Mouse (Mus musculus): ENCODE data around the gene Olfr867. TPM values are rescaled to one million over a fixed set of nuclear protein-coding genes. Genes with fewer than 3 reads are reported as not detected.

Gene Olfr867
- polyA plus RNA-seq (2016; fragmentation: Nextera tagmentation; extraction: Ambion mirVana), result not detected in 2 replicates

DNA sequence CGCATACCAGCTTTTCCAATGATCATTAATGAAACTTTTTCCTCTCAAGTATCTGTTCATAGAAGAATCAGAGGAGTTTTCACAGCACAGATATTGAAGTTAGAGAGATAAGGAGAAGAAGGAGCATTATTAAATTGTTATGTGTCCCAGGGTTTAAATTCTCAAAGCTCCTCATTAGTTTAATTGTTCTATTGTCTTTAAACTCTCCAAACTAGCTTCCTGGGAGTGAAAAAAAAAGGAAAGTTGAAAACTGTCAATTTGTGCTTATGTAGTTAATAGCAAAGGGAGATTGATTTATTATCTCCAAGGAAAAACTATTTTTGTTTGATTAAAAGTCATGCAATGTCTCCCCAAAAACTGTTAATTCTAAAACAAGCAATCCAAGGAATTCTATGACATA is at the start of gene Olfr867:
Olfr867 (minus strand) TSS at position 101 of the 400 bp plus-strand sequence.
- WGBS, result 84% methylated on average over 1 of the region's 1 CpGs
- no peak for DNase-seq (ENCODE audit: extremely low spot score, low spot score)
- Histone ChIP-seq H3K4me1 (no peaks in the 10 kb centered on the region), H3K36me3 (replicated peaks) (no peaks in the 10 kb centered on the region), H3K4me3 (no peak within 1 kb of the TSS), H3K9me3 (peaks cover 27% of the 10 kb centered on the region), H3K27ac (no peak within 1 kb of the TSS), H3K27me3 (ENCODE audit: poor library complexity, severe bottlenecking) (no peaks in the 10 kb centered on the region)

DNA sequence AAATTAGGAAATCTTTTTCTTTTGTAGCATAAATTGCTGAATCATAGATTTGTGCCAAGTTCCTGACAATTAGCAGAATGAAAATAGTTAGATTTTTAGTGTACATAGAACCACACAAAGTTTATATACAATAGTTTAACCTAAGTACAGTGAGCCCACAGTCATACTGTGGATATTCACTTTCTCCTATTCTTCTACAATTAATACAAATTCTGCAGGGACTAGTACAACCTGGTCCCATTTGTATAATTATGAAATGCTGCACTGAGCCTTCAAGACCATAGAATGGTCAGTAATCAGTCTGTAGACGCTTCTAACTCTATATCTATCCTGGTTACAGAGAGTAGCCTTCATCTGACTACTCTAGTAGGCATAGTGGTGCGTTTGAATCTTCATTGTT is 41.0 kb upstream of the Olfr867 start, which contains the start of gene Olfr868:
Olfr868 (plus strand) TSS at position 301 of the 400 bp plus-strand sequence.
- 50% methylated on average over 2 of the region's 2 CpGs for WGBS
- H3K9me3 ChIP-seq, result peaks cover 31% of the 10 kb centered on the region

DNA sequence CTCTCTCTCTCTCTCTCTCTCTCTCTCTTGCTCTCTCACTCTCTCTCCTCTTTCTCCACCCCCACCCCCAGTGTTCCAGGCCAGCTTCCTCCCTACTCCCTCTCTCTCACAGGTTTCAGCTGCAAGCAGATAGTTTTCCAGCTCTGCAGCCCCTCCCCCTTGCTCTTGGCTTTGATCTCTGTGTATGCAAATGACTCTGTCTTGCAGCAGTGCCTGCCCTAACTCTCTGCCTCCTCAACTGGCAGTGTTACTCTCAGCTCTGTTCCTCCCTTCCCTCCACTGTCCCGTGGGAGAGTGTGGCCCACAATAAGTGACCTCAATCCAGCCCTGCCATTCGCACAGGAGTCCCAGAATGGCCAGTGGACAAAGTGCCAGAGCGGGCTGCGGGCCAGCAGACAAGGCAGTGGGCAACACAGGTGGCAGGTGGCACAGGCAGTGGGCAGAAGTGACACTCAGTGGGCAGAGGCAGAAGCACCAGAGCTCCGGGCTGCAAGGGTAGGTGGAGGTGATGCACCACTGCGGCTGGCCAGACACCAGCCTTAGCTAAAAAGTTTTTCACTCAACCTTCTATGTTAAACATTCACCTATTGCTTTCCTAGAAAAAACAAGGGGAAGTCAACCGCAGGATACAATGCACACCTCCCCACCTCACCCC is 16.3 kb upstream of the Olfr867 start:
- DNase-seq (ENCODE audit: extremely low spot score, low spot score), result no peak
- H3K27ac ChIP-seq, result no peak overlapping the region
- H3K4me3 ChIP-seq, result no peak overlapping the region
- 72% methylated on average over 7 of the region's 7 CpGs for WGBS
- H3K36me3 ChIP-seq (replicated peaks), result no peaks in the 10 kb centered on the region
- no peaks in the 10 kb centered on the region for H3K4me1 ChIP-seq
- peaks cover 77% of the 10 kb centered on the region for H3K9me3 ChIP-seq
- no peaks in the 10 kb centered on the region for H3K27me3 ChIP-seq (ENCODE audit: poor library complexity, severe bottlenecking)

More for the DNA sequence above, 41.0 kb upstream of the Olfr867 start, which contains the start of gene Olfr868:
- H3K27ac ChIP-seq, result no peak within 1 kb of the TSS
- no peak for DNase-seq (ENCODE audit: extremely low spot score, low spot score)
- H3K27me3 ChIP-seq (ENCODE audit: poor library complexity, severe bottlenecking), result no peaks in the 10 kb centered on the region
- no peaks in the 10 kb centered on the region for H3K36me3 ChIP-seq (replicated peaks)
- no peaks in the 10 kb centered on the region for H3K4me1 ChIP-seq
- H3K4me3 ChIP-seq, result no peak within 1 kb of the TSS

DNA sequence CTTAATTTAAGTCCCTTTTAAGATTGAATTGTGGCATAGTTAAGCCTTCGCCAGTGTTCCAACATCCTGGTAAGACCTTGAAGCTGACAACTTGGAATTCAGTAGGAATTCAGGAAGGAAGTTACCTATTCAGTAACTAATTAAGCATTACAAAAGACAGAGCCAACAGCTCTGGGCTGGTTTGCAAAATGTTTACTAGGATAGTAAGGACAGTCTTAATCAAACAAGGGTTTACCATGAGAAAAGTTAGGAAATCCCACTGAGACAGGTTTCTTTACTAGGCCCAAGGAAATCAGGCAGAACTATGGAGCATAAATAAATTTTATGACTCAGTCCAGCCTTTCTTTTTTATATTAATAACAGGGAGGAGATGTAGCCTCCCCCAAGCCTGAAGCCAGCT is 13.9 kb upstream of the Olfr867 start:
- WGBS, result 98% methylated on average over 1 of the region's 1 CpGs
- Histone ChIP-seq H3K27me3 (ENCODE audit: poor library complexity, severe bottlenecking) (no peaks in the 10 kb centered on the region), H3K4me1 (no peaks in the 10 kb centered on the region), H3K4me3 (no peak overlapping the region), H3K9me3 (peaks cover 61% of the 10 kb centered on the region), H3K36me3 (replicated peaks) (no peaks in the 10 kb centered on the region), H3K27ac (no peak overlapping the region)
- DNase-seq (ENCODE audit: extremely low spot score, low spot score), result no peak

DNA sequence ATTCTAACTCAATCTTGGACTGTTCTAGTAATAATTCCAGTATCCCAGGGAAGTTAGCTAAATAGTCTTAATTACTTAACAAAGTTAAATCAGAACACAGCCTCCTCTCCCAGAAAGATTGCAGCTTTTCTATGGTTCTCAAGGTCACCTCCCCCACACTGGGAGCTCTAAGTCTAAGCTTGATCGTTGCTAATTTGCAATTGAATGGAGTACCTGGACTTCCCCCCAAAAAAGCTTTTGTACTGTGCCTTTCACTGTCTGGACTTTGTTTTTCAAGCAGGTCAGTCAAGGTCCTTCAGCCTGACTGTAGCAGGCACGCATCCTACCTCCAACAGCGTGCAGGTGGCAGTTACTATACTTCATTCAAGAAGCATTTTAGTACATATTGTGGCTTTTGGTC is 12.9 kb upstream of the Olfr867 start:
- Histone ChIP-seq H3K4me1 (no peaks in the 10 kb centered on the region), H3K27me3 (ENCODE audit: poor library complexity, severe bottlenecking) (no peaks in the 10 kb centered on the region), H3K4me3 (no peak overlapping the region), H3K36me3 (replicated peaks) (no peaks in the 10 kb centered on the region), H3K27ac (no peak overlapping the region), H3K9me3 (peaks cover 50% of the 10 kb centered on the region)
- DNase-seq (ENCODE audit: extremely low spot score, low spot score), result no peak
- 74% methylated on average over 3 of the region's 3 CpGs for WGBS

DNA sequence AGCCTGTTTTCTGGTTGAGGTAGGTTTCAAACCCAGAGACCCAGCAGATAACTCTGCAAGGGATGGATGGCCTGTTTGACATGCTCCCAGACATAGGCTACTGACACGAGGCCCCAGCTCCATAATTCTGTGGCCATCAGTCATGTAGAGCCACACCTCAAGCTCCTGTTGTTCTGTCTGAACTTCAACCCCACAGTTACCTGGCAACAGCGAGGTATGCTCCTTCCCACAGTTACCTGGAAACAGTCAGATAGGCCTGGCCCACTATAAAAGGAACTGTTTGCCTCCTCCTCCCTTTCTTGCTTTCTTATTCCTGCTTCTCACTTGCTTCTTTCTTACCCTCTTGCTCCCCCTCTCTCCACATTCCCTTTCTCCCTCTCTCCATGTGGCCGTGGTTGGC is 9.4 kb downstream of the Olfr867 start:
- no peak overlapping the region for H3K27ac ChIP-seq
- H3K4me3 ChIP-seq, result no peak overlapping the region
- WGBS, result 72% methylated on average over 3 of the region's 3 CpGs
- no peaks in the 10 kb centered on the region for H3K4me1 ChIP-seq
- H3K27me3 ChIP-seq (ENCODE audit: poor library complexity, severe bottlenecking), result no peaks in the 10 kb centered on the region
- no peaks in the 10 kb centered on the region for H3K36me3 ChIP-seq (replicated peaks)
- DNase-seq (ENCODE audit: extremely low spot score, low spot score), result no peak
- peaks cover 42% of the 10 kb centered on the region for H3K9me3 ChIP-seq

DNA sequence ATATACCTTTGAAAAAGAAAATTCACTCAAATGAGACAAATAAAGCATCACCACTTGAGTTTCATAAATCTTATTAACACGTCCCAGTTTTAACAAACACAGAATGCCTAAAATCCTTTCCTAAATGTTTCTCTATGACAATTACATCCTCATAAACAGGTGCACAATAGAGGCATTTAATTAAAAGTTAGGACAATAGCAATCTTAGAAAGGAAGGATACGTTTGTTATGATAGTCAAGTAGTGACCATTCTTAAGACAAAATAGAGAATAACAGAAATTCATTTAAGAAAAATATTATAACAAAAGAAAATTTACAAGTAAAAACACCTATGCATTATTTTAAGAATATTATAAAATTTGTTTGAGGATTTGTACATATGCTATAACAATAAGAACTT is 29.4 kb downstream of the Olfr867 start, which contains the start of gene Olfr866:
Olfr866 (minus strand) TSS at position 101 of the 400 bp plus-strand sequence.
- H3K4me1 ChIP-seq, result no peaks in the 10 kb centered on the region
- no peak for DNase-seq (ENCODE audit: extremely low spot score, low spot score)
- WGBS, result 87% methylated on average over 2 of the region's 2 CpGs
- H3K4me3 ChIP-seq, result no peak within 1 kb of the TSS
- no peaks in the 10 kb centered on the region for H3K27me3 ChIP-seq (ENCODE audit: poor library complexity, severe bottlenecking)
- peaks cover 17% of the 10 kb centered on the region; the same call in 1 of the 2 replicates for H3K9me3 ChIP-seq
- H3K36me3 ChIP-seq (replicated peaks), result no peaks in the 10 kb centered on the region
- no peak within 1 kb of the TSS for H3K27ac ChIP-seq

Small RNAs within 50 kb of the gene (microRNA-seq; reads per million reads assigned to microRNA genes)
- not detected for gene Gm26231
- gene Gm44395, result not detected

Other genes with a start within 250 kb of the Olfr867 start
- gene Olfr860, start 207.8 kb downstream of the Olfr867 start, polyA plus RNA-seq (2016; fragmentation: Nextera tagmentation; extraction: Ambion mirVana), result not detected in 2 replicates
- not detected in 2 replicates for gene Olfr862, start 169.6 kb downstream of the Olfr867 start, polyA plus RNA-seq (2016; fragmentation: Nextera tagmentation; extraction: Ambion mirVana)
- 0.15 and 0.20 TPM in 2 replicates for gene Olfr77, start 140.7 kb downstream of the Olfr867 start, polyA plus RNA-seq (2016; fragmentation: Nextera tagmentation; extraction: Ambion mirVana)
- gene Olfr866, start 29.5 kb downstream of the Olfr867 start, polyA plus RNA-seq (2016; fragmentation: Nextera tagmentation; extraction: Ambion mirVana), result not detected in 2 replicates
- not detected in 2 replicates for gene Olfr868, start 41.1 kb upstream of the Olfr867 start, polyA plus RNA-seq (2016; fragmentation: Nextera tagmentation; extraction: Ambion mirVana)
- not detected in 2 replicates for gene Olfr869, start 71.4 kb upstream of the Olfr867 start, polyA plus RNA-seq (2016; fragmentation: Nextera tagmentation; extraction: Ambion mirVana)
- gene Olfr870, start 116.5 kb upstream of the Olfr867 start, polyA plus RNA-seq (2016; fragmentation: Nextera tagmentation; extraction: Ambion mirVana), result not detected in 2 replicates
- not detected in 2 replicates for gene Olfr871, start 154.6 kb upstream of the Olfr867 start, polyA plus RNA-seq (2016; fragmentation: Nextera tagmentation; extraction: Ambion mirVana)
- gene Olfr872, start 179.6 kb upstream of the Olfr867 start, polyA plus RNA-seq (2016; fragmentation: Nextera tagmentation; extraction: Ambion mirVana), result not detected in 2 replicates
- not detected in 2 replicates for gene Olfr39, start 224.8 kb upstream of the Olfr867 start, polyA plus RNA-seq (2016; fragmentation: Nextera tagmentation; extraction: Ambion mirVana)
- not detected in 2 replicates for gene Olfr873, start 241.0 kb upstream of the Olfr867 start, polyA plus RNA-seq (2016; fragmentation: Nextera tagmentation; extraction: Ambion mirVana)